Mouse (Mus musculus) MEL (cell line): ENCODE measurements around the gene Mcl1. TPM values are rescaled to one million over a fixed set of nuclear protein-coding genes. Genes with fewer than 3 reads are reported as not detected.
"Not testable (repeated sequence)": the region's sequence is repeated elsewhere in the genome, so short reads cannot be mapped to it uniquely, and the experiment has no call there.

Experiments
- DNase-seq: peaks from one replicate; pipeline ENCODE4 v3.0.0; 2011; ENCODE audit warnings: low read depth, low spot score
- H3K27ac ChIP-seq: 2 replicates; pipeline ENCODE4 v1.5.1; 2012; ENCODE audit warnings: low read depth, mild to moderate bottlenecking, control low read depth, low read length, moderate library complexity; ENCODE audit not compliant: control insufficient read depth
- H3K27me3 ChIP-seq, 2 experiments: fragments of 150-350 bp in 1 of 2; sonication (generic) in 1 of 2; 2 replicates each; pipeline ENCODE4 v1.6.1; 2012; ENCODE audit warnings: low read length in 2 of 2, mild to moderate bottlenecking in 2 of 2, improper control_type of control experiment in 1 of 2, moderate library complexity in 1 of 2; ENCODE audit not compliant: insufficient read depth in 2 of 2, control insufficient read depth in 1 of 2
- H3K36me3 ChIP-seq, 2 experiments: 2 replicates each; pipeline ENCODE4 v1.6.1; 2012 to 2014; ENCODE audit warnings: low read length in 2 of 2, improper control_type of control experiment in 1 of 2, inconsistent platforms in 1 of 2, mild to moderate bottlenecking in 1 of 2; ENCODE audit not compliant: insufficient read depth in 2 of 2, control insufficient read depth in 1 of 2
- H3K4me1 ChIP-seq, 2 experiments: fragments of 150-350 bp in 1 of 2; sonication (generic) in 1 of 2; 2 replicates each; pipeline ENCODE4 v1.6.1; 2012; ENCODE audit warnings: low read length in 2 of 2, improper control_type of control experiment in 1 of 2, mild to moderate bottlenecking in 1 of 2; ENCODE audit not compliant: insufficient read depth in 2 of 2, control insufficient read depth in 1 of 2
- H3K4me3 ChIP-seq, 2 experiments: fragments of 150-350 bp in 1 of 2; sonication (generic) in 1 of 2; 2 replicates each; pipeline ENCODE4 v1.5.1; 2012; ENCODE audit warnings: low read depth in 2 of 2, low read length in 2 of 2, mild to moderate bottlenecking in 2 of 2, moderate library complexity in 2 of 2, control low read depth in 1 of 2, improper control_type of control experiment in 1 of 2; ENCODE audit not compliant: control insufficient read depth in 1 of 2, insufficient read depth in 1 of 2
- H3K79me2 ChIP-seq: 2 replicates; pipeline ENCODE4 v1.6.1; 2012; ENCODE audit warnings: mild to moderate bottlenecking, low read length, moderate library complexity; ENCODE audit not compliant: control insufficient read depth, poor library complexity, insufficient read depth
- H3K9ac ChIP-seq: 2 replicates; pipeline ENCODE4 v1.6.1; 2012; ENCODE audit warnings: low read depth, mild to moderate bottlenecking, control low read depth, low read length, moderate library complexity; ENCODE audit not compliant: control insufficient read depth, poor library complexity, severe bottlenecking
- H3K9me3 ChIP-seq: fragments of 150-350 bp; sonication (generic); replicated peaks from 2 replicates; pipeline ENCODE4 v1.6.1; 2012; ENCODE audit warnings: mild to moderate bottlenecking, low read length, improper control_type of control experiment, moderate library complexity; ENCODE audit not compliant: insufficient read depth
- BHLHE40 ChIP-seq: IDR thresholded peaks from 2 replicates; pipeline ENCODE4 v1.6.1; 2012; ENCODE audit warnings: low read depth, mild to moderate bottlenecking, inconsistent platforms, low read length, improper control_type of control experiment, borderline replicate concordance
- CTCF ChIP-seq, 3 experiments: IDR thresholded peaks in 2 of 3; conservative IDR thresholded peaks in 1 of 3; 2 replicates each; pipeline ENCODE4 v1.5.1; 2011 to 2012; ENCODE audit warnings: low read length in 3 of 3, low read depth in 2 of 3, mild to moderate bottlenecking in 2 of 3, improper control_type of control experiment in 1 of 3, inconsistent platforms in 1 of 3, mixed read lengths in 1 of 3, moderate library complexity in 1 of 3; ENCODE audit not compliant: control insufficient read depth in 1 of 3, insufficient read depth in 1 of 3, poor library complexity in 1 of 3, severe bottlenecking in 1 of 3
- E2F4 ChIP-seq: IDR thresholded peaks from 2 replicates; pipeline ENCODE4 v1.6.1; 2011; ENCODE audit warnings: low read depth, low read length, improper control_type of control experiment, borderline replicate concordance
- EP300 ChIP-seq, 2 experiments: IDR thresholded peaks; 2 replicates each; pipeline ENCODE4 v1.6.1; 2011; ENCODE audit warnings: improper control_type of control experiment in 2 of 2, low read length in 2 of 2, low read depth in 1 of 2, mild to moderate bottlenecking in 1 of 2
- GABPA ChIP-seq: IDR thresholded peaks from 2 replicates; pipeline ENCODE4 v1.6.1; 2012; ENCODE audit warnings: low read depth, mild to moderate bottlenecking, inconsistent platforms, low read length, improper control_type of control experiment, moderate library complexity
- JUND ChIP-seq: IDR thresholded peaks from 2 replicates; pipeline ENCODE4 v1.6.1; 2011; ENCODE audit warnings: low read depth, mild to moderate bottlenecking, improper control_type of control experiment, low read length
- KAT2A ChIP-seq: conservative IDR thresholded peaks from 2 replicates; pipeline ENCODE4 v1.6.1; 2012; ENCODE audit warnings: low read depth, low read length, improper control_type of control experiment, inconsistent platforms
- MAFK ChIP-seq: IDR thresholded peaks from 2 replicates; pipeline ENCODE4 v1.6.1; 2011; ENCODE audit warnings: low read depth, mild to moderate bottlenecking, low read length, improper control_type of control experiment, borderline replicate concordance
- MAX ChIP-seq: IDR thresholded peaks from 2 replicates; pipeline ENCODE4 v1.6.1; 2011; ENCODE audit warnings: low read length, improper control_type of control experiment
- MXI1 ChIP-seq: IDR thresholded peaks from 2 replicates; pipeline ENCODE4 v1.6.1; 2011; ENCODE audit warnings: mild to moderate bottlenecking, low read depth, low read length, improper control_type of control experiment
- MYC ChIP-seq: IDR thresholded peaks from 2 replicates; pipeline ENCODE4 v1.6.1; 2011; ENCODE audit warnings: low read depth, mild to moderate bottlenecking, low read length, improper control_type of control experiment, moderate library complexity
- POLR2A ChIP-seq, 2 experiments: IDR thresholded peaks; 2 replicates each; pipeline ENCODE4 v1.6.1; 2011 to 2012; ENCODE audit warnings: low read length in 2 of 2, mild to moderate bottlenecking in 2 of 2, control low read depth in 1 of 2, improper control_type of control experiment in 1 of 2, low read depth in 1 of 2, moderate library complexity in 1 of 2; ENCODE audit not compliant: control insufficient read depth in 1 of 2, insufficient read depth in 1 of 2, poor library complexity in 1 of 2
- RAD21 ChIP-seq: IDR thresholded peaks from 2 replicates; pipeline ENCODE4 v1.6.1; 2011; ENCODE audit warnings: mild to moderate bottlenecking, low read depth, low read length, improper control_type of control experiment
- RCOR1 ChIP-seq: IDR thresholded peaks from 2 replicates; pipeline ENCODE4 v1.6.1; 2012; ENCODE audit warnings: low read depth, mild to moderate bottlenecking, inconsistent platforms, low read length, improper control_type of control experiment
- SMC3 ChIP-seq: IDR thresholded peaks from 2 replicates; pipeline ENCODE4 v1.6.1; 2011; ENCODE audit warnings: low read depth, low read length, improper control_type of control experiment
- TAL1 ChIP-seq: IDR thresholded peaks from 2 replicates; pipeline ENCODE4 v1.6.1; 2012; ENCODE audit warnings: mild to moderate bottlenecking, inconsistent platforms, low read length, moderate library complexity, mixed read lengths
- TCF12 ChIP-seq: IDR thresholded peaks from 2 replicates; pipeline ENCODE4 v1.6.1; 2014; ENCODE audit warnings: low read depth, mild to moderate bottlenecking, inconsistent platforms, low read length, improper control_type of control experiment, moderate library complexity
- USF1 ChIP-seq: IDR thresholded peaks from 2 replicates; pipeline ENCODE4 v1.6.1; 2014; ENCODE audit warnings: low read depth, mild to moderate bottlenecking, inconsistent platforms, low read length, improper control_type of control experiment, moderate library complexity
- USF2 ChIP-seq, 2 experiments: IDR thresholded peaks; 2 replicates each; pipeline ENCODE4 v1.6.1; 2011 to 2012; ENCODE audit warnings: improper control_type of control experiment in 2 of 2, low read length in 2 of 2, borderline replicate concordance in 1 of 2, inconsistent platforms in 1 of 2, low read depth in 1 of 2, mild to moderate bottlenecking in 1 of 2; ENCODE audit not compliant: insufficient read depth in 1 of 2
- ZC3H11A ChIP-seq: IDR thresholded peaks from 2 replicates; pipeline ENCODE4 v1.6.1; 2012; ENCODE audit warnings: low read depth, mild to moderate bottlenecking, inconsistent platforms, low read length, improper control_type of control experiment
- ZKSCAN1 ChIP-seq: IDR thresholded peaks from 2 replicates; pipeline ENCODE4 v1.6.1; 2012; ENCODE audit warnings: low read depth, mild to moderate bottlenecking, inconsistent platforms, low read length, improper control_type of control experiment, moderate library complexity
- polyA plus RNA-seq, 2 experiments: library from polyadenylated mRNA; stranded (reverse) in 1 of 2; unstranded in 1 of 2; fragments of >175 nt in 1 of 2; fragments of >200 nt in 1 of 2; gene quantifications; 2 replicates each; pipeline versions ENCODE4 v1.2.1 to v1.2.4; 2012; ENCODE audit warnings: low replicate concordance in 2 of 2, low read depth in 1 of 2; ENCODE audit not compliant: insufficient read length in 2 of 2, insufficient read depth in 1 of 2, missing spikeins in 1 of 2
- total RNA-seq: library from RNA; depleted of rRNA; stranded (reverse); fragments of 300-350 nt; gene quantifications from 2 replicates; pipeline ENCODE4 v1.2.3, GENCODE M21; 2012

The Mcl1 gene
- total and polyA plus RNA-seq, 3 experiments, result 142 to 211 (median 156) TPM

DNA sequence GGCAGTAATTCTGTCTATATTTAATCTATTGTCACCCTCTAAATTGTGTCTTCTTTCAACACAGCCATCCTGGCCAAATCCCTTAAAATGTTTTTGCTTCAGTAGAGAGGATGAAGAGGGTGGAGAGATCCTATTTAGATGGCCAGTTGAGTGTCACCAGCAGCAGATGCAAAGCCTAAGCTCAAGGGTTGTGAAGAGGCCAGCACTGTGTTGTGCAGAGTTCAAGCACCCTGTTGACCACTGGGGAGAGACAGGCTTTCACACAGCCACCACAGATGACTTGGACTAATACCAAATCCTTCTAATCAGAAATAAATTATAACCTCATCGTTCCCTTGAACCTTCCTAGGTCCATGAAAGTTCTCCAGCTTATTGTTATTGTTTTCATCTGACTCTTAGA is 40.1 kb upstream of the Mcl1 start:
- H3K36me3 ChIP-seq, result peaks cover 0 to 12% of the 10 kb centered on the region in 2 experiments; a peak in 2 of 4 replicates

DNA sequence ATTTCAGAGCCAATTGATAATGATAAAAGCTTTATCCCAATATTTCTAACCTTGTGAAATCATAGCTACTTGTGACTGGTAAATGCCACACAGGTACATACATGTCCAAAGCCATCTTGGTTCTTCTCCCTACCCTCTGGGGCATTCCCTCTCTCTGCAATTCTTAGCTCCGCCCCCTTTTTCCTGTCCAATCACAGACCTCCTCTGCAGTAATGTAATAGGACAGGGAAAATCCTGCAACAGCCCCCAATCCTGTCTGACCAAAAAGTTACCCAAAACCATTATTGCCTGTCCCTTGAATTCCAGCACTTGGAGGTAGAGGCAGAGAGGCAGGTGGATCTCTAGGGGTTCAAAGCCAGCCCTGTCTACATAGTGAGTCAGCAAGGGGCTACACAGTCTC is 37.3 kb upstream of the Mcl1 start:
- H3K27me3 ChIP-seq, result no peaks in the 10 kb centered on the region
- no peak overlapping the region for H3K4me3 ChIP-seq
- H3K9ac ChIP-seq, result no peak overlapping the region
- TF ChIP-seq JUND, result no peak
- TF ChIP-seq RAD21, result no peak
- TF ChIP-seq POLR2A (IDR thresholded peaks at IDR 0.05; ENCODE audit: control insufficient read depth in 1 of 2, insufficient read depth in 1 of 2, low read depth in 1 of 2, low read length in 2 of 2, poor library complexity in 1 of 2), result no peak
- TF ChIP-seq MXI1, result no peak
- no peak for TF ChIP-seq TAL1
- no peak for TF ChIP-seq USF2 (IDR thresholded peaks at IDR 0.05; ENCODE audit: borderline replicate concordance in 1 of 2, insufficient read depth in 1 of 2, low read depth in 1 of 2, low read length in 2 of 2)
- no peak for TF ChIP-seq CTCF (IDR thresholded peaks at IDR 0.05 in 2 of 3, conservative IDR thresholded peaks at IDR 0.05 in 1 of 3; ENCODE audit: control insufficient read depth in 1 of 3, insufficient read depth in 1 of 3, low read depth in 2 of 3, low read length in 3 of 3, poor library complexity in 1 of 3, severe bottlenecking in 1 of 3)
- no peak for TF ChIP-seq TCF12
- no peak for TF ChIP-seq ZC3H11A
- no peak for TF ChIP-seq MYC
- TF ChIP-seq EP300 (IDR thresholded peaks at IDR 0.05; ENCODE audit: low read depth in 1 of 2, low read length in 2 of 2), result no peak
- no peak for TF ChIP-seq KAT2A
- no peak for TF ChIP-seq USF1
- TF ChIP-seq MAX, result no peak
- TF ChIP-seq MAFK, result no peak
- no peak for TF ChIP-seq SMC3
- TF ChIP-seq ZKSCAN1, result no peak
- no peak for TF ChIP-seq BHLHE40
- peaks cover 7 to 8% of the 10 kb centered on the region in 2 experiments for H3K36me3 ChIP-seq
- no peak overlapping the region for H3K27ac ChIP-seq
- no peaks in the 10 kb centered on the region for H3K9me3 ChIP-seq
- DNase-seq, result no peak
- peaks cover 7 to 15% of the 10 kb centered on the region in 2 experiments for H3K4me1 ChIP-seq
- H3K79me2 ChIP-seq, result peaks cover 11% of the 10 kb centered on the region

More for the DNA sequence above, 40.1 kb upstream of the Mcl1 start:
- no peak overlapping the region for H3K4me3 ChIP-seq
- H3K27ac ChIP-seq, result no peak overlapping the region
- peaks cover 0 to 3% of the 10 kb centered on the region in 2 experiments; a peak in 2 of 4 replicates for H3K4me1 ChIP-seq
- H3K9me3 ChIP-seq, result no peaks in the 10 kb centered on the region
- H3K9ac ChIP-seq, result no peak overlapping the region
- no peak for DNase-seq
- H3K79me2 ChIP-seq, result no peaks in the 10 kb centered on the region
- TF ChIP-seq MYC (no peak), MXI1 (no peak), RCOR1 (no peak), MAX (no peak), TAL1 (no peak), BHLHE40 (no peak), GABPA (no peak), JUND (no peak), E2F4 (no peak), RAD21 (no peak)
- no peaks in the 10 kb centered on the region for H3K27me3 ChIP-seq

DNA sequence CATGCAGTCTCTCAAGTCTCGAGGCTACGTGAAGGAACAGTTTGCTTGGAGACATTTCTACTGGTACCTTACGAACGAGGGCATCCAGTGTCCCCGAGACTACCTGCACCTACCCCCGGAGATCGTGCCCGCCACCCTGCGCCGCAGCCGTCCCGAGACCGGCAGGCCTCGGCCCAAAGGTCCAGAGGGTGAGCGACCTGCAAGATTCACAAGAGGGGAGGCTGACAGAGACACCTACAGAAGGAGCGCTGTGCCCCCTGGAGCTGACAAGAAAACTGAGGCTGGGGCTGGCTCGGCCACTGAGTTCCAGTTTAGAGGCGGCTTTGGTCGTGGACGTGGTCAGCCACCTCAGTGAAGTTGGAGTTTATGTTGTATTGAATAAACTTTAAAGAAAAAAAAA is 36.2 kb upstream of the Mcl1 start:
- not testable (repeated sequence) for H3K27me3 ChIP-seq, H3K9me3 ChIP-seq, H3K9ac ChIP-seq, H3K27ac ChIP-seq, DNase-seq, H3K4me3 ChIP-seq
- Histone ChIP-seq H3K36me3 (peaks cover 13 to 16% of the 10 kb centered on the region in 2 experiments), H3K79me2 (peaks cover 17% of the 10 kb centered on the region), H3K4me1 (peaks cover 7 to 17% of the 10 kb centered on the region in 2 experiments)
